Mouse (Mus musculus) cerebellum, adult 18-20 months (tissue): ENCODE data around the gene Gm648.
"Not testable (repeated sequence)": the region's sequence is repeated elsewhere in the genome, so short reads cannot be mapped to it uniquely, and the experiment has no call there.

Source experiments
- DNase-seq, 2 experiments: peaks; one replicate each; pipeline ENCODE4 v3.0.0; 2021

The Gm648 gene

DNA sequence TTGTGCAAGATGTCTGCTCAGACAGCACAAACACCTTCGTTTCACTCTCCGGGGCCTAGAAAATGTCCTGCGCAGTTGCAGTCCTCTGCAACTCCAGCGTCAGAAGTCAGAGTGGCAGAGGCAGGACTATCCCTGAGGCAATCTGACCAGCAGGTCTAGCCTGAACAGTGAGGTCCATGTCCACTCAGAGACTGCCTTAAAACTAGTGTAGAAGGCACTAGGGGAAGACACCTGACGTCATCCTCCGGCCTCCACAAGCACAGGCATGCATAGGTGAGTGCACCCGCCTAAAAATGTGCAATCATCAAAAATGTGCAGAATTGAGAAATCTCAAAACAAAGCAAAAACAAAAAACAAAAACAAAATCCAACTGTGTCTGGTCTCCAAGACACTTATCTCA is at the start of gene Gm648:
Gene Gm648, minus strand, starts transcription at position 101 of the 400 bp plus-strand sequence.
- DNase-seq = no peak

DNA sequence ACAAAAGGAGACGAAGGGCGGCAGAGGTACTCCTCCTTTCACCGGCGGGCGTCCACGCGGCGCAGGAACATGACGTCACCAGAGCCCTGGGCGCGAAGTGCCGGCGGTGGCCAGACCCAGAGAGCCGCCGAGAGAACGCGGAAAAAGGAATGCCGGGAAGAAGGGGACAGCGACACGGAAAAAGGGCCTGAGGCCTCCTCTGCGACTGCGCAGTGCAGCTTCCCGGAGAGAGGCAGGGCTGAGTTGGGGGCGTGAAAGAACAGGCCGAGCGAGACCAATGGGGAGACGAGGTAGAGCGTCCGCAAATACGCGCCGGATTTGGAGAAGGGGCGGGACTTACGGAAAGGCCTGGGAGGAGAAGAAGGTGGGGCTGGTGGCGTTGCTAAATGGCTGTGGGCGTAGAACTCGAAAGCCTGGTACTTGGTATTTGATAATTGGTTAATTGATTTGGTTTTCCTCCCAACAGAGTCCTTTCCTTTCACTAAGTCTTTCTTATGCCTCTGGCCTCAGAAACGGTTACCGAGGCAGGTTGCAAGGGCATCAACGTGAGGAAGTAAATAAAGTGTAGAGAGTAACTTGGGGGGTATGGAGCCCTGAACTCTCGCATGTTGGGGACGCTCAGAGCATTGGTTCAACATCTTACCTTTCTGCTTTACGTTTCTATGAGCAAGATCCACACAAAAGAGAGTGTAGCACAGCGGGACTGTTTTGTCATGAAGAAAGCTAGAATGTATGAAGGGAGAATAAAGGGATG is 48.7 kb upstream of the Gm648 start, which contains the start of gene Mmgt1:
Gene Mmgt1, minus strand, starts transcription at position 183 of the 754 bp plus-strand sequence.
- DNase-seq = peak; percentile 90 to 93

GRCm38 (mm10) chrX:56597219-56597886 is 47.9 kb upstream of the Gm648 start:
- DNase-seq = peak in 1 of 2 experiments; percentile 19

GRCm38 (mm10) chrX:56578200-56578599 is 28.8 kb upstream of the Gm648 start:
- no peak for DNase-seq

DNA sequence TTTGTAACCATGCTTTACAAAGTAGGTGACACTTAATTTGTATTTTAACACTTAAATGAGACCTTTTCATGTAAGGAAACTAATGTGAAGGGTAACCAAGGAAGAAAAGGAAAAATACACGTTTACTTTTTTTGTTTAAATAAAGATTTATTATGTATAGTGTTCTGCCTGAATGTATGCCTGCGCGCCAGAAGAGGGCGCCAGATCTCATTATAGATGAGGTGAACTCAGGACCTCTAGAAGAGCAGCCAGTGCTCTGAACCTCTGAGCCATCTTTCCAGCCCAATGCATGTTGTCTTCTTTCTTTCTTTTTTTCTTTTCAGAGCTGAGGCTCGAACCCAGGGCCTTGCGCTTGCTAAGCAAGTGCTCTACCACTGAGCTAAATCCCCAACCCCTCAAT is 23.1 kb upstream of the Gm648 start:
- peak; percentile 3 to 24 for DNase-seq

DNA sequence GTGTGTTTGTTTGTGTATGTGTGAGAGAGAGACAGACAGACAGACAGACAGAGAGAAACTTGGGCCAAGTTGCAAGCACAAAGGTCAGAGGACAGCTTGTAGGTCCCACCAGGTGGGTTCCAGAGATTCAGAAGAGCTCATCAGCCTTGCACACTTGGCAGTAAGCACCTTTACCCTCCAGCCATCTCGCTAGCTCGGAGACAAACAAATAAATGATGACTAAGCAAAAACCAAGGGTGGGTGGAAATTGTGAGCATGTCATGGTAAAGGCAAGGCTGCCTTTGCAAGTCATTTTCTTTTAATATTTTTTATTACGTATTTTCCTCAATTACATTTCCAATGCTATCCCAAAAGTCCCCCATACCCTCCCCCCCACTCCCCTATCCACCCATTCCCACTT is 4.2 kb upstream of the Gm648 start:
- no peak for DNase-seq

GRCm38 (mm10) chrX:56537162-56537561 is 12.2 kb downstream of the Gm648 start:
- peak; percentile 4 to 6 for DNase-seq

DNA sequence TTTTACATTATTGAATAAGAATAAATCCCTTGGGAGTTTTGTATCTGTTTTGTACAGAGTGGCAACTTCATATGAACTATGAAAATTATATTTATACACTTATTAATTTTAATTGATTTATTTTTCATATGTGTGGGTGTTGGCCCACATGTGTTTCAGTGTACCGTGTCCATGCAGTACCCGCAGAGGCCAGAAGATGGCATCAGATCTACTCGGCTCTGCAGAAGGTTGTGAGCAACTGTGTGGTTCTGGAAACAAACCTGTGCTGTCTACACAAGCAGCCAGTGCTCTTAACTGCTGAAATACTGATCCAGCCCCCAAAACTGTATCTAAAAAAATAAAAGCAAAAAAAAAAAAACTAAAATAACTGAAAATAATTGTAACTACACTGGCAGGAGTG is 18.1 kb downstream of the Gm648 start:
- peak; percentile 66 to 70 for DNase-seq

DNA sequence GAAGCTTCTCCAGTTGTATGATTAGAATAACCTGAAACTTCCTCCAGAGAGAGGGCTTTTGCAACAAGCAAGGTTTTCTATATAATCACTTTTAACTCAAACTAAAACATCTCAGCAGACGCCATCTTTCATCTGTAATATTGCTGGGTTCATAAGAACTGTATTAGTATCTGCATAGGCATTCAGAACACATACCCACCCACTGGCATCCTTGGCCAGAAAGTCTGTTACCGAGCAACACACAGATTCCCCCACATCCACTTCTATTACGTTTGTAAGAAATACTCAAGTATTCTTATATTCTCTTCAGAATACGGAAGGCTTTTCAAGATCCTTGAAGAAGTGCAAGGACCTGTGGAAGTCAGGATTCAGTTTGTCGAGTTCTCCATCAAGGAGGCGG is 25.0 kb downstream of the Gm648 start, which contains the start of gene Gm10477:
Gene Gm10477, plus strand, starts transcription at position 301 of the 400 bp plus-strand sequence.
- not testable (repeated sequence) for DNase-seq

DNA sequence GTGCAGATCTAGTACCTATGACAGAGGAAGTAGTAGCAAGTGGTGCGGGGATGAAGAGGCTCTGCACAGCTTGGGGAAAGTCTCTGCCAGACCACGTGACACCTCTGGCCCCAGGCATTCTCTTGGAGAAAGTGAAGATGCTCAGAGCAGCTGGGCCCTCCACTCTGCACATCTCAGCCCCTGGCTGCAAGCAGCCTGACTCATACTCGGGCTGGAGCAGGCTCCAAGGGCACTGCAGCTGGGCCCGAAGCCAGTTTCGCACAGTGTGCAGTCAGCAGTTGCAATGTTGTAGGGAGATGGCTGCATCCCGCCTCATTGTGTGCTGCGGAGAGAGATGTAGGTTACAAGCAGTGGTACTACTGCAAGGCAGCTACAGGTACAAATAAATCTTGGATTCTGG is 52.2 kb downstream of the Gm648 start:
- peak; percentile 6 to 13 for DNase-seq
